Mouse (Mus musculus) megakaryocyte, adult 5-6 weeks (primary cell): ENCODE data around the gene AA467197. TPM values are rescaled to one million over a fixed set of nuclear protein-coding genes. Genes with fewer than 3 reads are reported as not detected.

Experiments
- ATAC-seq: 2 replicates; pipeline ENCODE4 v1.8.0; 2016; ENCODE audit warnings: mild to moderate bottlenecking, inconsistent platforms; ENCODE audit not compliant: poor library complexity, severe bottlenecking
- total RNA-seq, 2 experiments: library from RNA; stranded (forward) in 1 of 2; stranded (reverse) in 1 of 2; fragments of 153-499, 151-499 nt in 1 of 2; fragments of 221-1000, 200-1000 nt in 1 of 2; gene quantifications; 2 replicates each; pipeline versions ENCODE4 v1.2.3 to v1.2.4; 2015 to 2017

Gene AA467197
- total RNA-seq, 2 experiments from 2014 or later: 50.1 to 103 TPM

DNA sequence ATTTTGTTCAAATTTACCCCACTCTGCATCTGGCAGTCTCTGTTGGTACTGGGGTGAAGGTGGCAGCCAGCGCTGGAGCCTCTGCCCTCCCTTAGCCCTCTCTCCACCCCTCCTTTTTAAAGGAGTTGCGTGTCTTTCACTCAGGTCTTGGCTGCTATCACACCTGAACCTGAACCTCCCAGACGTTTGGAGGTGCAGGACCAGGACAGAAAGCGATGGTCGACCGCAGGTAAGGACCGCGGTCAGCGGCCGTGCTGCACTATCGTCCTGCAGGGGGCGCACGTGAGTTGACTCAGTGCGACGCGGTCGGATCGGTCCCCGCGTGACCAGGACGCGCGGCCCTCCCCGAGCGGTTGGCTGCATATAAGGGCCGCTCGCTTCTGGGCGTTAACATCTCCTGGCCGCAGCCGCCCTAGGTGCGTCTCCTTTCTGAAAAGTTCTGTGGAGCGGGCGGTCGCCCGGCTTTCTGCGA, 776 bp downstream of the AA467197 start:
- peak; percentile 100 for ATAC-seq

DNA sequence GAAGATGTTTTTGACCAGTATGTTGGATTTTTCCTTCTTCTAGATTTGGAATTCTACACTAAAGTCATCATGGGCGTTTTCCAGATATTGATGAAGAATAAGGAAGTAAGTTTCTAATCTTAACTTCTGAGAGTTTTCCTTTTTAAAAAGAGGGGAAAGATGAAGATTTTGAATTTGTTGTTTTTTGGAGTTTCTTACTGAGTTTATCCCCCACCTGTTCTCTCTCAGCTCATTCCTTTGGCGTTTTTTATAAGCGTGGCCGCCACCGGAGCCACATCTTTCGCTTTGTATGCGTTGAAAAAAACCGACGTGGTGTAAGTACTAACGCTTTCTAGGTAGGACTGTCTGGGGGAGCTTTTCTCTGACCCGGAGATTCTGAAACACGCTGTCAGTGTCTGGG, 1.2 kb downstream of the AA467197 start:
- peak; percentile 11; the same call in 1 of the 2 replicates for ATAC-seq

- no peak for ATAC-seq
Observed at GRCm38 (mm10) chr2:122638673-122639072, 1.9 kb downstream of the AA467197 start.

DNA sequence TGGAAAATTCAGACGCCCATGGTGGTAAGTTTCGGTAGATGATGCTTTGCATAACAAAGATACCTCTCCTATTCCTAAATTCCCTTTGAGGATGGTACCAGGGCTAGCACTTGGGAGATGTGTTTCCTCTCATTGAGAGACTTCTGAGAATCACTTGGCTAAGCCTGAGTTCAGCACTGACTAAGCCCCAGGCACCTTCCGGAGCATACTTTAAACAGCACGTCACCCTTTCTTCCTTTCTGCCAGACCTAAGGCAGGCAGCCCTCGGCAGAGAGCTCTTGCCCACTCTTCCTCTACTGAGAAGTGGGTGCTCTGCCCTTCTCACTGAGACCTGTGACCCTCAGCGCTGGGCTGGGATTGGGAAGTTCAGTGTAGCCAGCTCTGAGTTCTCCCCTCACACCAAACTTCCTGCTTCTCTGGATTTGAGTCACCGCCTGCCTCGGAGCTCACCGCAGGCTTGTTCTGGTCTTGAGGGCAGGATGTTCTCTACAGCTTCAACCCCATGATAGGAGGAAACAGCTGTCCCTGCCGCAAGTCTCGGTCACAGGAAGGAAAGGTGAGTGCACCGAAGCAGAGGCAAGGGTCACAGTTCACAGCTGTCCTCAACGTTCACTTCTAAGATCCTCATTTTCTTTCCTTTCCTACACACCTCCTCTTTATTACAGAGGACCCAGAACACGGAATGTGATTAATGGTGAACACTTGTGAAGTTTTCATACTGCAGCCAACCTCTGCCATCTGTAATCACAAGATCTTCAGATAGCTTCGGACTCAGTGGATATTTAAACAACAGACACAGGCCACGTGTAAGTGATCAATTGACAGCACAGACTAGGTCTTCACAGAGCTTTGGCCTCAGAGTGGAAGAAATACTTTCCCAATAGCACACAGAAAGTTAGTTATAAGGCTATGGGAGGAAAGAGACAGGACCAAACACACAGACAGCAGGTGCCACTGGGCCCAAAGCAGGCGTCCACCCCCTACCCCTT, 15.6 kb downstream of the AA467197 start:
- ATAC-seq: peak; percentile 91

DNA sequence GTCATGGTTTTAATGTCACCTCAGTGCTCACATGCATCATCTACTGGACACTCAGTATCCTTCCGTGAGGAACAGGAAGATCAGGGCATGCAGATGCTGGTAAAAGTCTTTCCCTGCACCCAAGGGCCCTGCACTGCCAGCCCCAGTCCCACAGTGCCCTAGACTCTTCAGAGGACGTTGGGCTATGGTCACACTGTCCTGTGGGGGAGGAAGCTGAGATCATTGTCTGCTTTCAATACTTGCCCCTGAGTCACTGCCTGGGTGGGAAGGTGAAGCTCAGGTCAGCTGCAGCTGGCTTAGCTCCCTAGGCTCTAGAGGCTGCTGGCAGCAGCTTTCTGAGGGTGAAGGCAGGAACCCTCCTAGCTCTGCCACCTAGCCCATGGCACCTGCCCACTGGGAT, 19.3 kb downstream of the AA467197 start:
- no peak for ATAC-seq

DNA sequence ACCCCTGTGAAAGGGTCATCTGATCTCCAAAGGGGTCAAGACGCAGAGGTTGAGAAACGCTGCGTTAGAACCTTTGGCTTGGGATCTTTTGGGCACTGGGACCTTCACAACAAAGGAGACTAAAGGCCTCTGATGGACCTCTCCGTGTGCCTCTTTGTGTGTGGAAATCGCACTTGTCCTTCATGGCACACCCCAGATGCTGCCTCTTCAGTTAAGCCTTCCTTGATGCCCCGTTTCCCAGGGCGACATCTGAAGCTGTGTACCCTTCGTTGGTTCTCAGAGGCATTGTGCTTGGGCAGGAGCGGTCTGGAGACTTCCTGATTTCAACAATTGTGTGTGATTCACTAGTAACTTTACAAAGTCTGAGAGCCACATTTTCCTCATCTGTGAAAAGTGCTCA, 20.0 kb downstream of the AA467197 start:
- ATAC-seq: no peak

GRCm38 (mm10) chr2:122657707-122658524, 21.1 kb downstream of the AA467197 start:
- ATAC-seq: peak; percentile 26; the same call in 1 of the 2 replicates

GRCm38 (mm10) chr2:122659825-122660224, 23.0 kb downstream of the AA467197 start:
- no peak for ATAC-seq

DNA sequence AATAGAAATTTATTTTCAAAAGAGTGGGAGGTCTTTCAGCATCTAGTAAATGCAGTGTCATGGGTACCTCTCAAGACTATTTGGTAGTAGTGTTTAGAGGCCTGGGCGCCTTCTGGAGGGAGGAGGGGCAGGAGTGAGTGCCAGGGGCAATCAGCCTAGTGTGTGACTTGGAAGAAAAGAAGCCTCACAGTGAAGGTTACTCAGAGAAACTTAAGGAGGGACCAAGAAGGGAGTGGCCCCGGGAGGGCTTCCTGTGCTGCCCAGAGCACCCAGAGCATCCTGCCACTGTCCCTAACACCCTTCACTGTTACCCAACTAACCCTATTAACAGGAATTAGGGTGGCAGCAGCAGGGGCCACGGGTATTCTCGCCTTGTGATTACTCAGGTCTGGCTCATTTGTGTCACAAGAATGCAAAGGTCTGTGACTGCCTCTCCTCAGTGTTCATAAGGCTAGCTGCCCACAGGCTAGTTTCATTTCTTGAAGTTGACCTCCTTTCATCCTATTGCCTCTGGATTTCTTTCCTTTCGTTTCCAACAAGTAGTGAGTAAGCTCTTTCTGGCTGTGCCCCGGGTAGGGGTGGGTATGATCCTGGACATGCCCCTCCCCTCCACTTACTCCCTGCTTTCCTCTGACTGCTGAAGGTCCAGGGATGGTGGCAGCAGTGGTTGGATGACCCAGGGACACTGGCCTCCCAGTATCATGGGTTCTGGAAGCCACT, 28.6 kb downstream of the AA467197 start:
- peak; percentile 22 for ATAC-seq

DNA sequence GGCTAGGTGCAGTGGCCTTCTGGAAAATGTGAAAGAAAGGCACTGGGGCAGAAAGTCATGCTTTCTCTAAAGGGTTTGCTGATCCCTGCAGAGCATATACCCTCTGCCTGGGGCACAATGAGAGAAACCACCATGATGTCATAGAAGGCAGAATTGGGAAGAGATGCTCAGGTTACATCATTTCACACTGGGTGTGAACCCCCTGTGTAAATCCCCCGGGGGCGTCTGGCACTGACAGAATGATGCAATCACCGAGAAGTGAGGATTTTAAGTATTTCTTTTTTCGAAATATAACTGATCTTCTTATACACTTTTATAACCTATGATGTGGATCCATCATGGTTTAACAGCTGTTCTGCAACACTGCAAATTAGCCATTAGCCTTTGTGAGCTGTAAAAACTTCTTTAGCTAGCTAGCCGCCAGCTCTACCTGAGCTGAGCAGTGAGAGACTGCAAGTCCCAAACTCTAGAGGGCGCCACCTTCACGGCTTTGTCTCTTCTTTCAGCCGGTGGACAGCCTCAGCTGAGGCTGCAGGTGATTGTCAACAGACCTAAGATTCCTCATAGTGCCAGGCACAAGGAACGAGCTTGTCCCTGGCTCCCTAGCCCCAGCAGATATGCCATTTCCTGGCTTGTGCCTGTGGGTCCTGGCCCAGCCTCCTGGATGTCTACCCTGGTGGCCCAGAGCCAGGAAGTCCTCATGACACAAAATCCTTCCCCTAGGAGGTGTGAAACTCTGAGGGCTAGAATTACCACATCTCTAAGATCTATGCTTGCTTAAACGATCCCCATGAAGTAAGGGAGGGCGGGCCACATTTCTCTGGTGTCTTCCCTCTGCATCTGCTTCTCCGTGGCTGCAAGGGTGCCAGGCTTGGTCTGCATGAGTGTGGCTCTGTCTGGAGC, 29.4 kb downstream of the AA467197 start:
- peak; percentile 79 for ATAC-seq

GRCm38 (mm10) chr2:122667856-122668255, 31.1 kb downstream of the AA467197 start:
- peak; percentile 29; the same call in 1 of the 2 replicates for ATAC-seq

- no peak for ATAC-seq
Observed at GRCm38 (mm10) chr2:122671714-122672113, 34.9 kb downstream of the AA467197 start.

DNA sequence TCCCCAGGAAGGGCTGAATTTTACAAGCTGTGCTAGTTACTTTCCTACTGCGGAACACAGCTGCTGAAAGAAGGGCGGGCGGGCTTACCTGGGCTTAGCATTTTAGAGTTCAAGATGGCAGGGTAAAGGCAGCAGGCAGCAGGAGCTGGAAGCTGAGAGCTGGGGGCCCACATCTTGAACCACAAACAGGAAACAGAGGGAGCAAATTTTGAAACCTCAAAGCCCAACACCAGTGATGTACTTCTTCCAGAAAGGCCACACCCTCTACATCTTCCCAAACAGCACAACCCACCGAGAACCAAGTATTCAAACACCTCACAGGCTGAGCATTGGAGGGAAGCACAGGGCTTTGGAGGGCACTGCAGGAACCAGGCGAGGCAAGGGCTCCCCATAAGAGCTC, 36.1 kb downstream of the AA467197 start:
- peak; percentile 73 for ATAC-seq

DNA sequence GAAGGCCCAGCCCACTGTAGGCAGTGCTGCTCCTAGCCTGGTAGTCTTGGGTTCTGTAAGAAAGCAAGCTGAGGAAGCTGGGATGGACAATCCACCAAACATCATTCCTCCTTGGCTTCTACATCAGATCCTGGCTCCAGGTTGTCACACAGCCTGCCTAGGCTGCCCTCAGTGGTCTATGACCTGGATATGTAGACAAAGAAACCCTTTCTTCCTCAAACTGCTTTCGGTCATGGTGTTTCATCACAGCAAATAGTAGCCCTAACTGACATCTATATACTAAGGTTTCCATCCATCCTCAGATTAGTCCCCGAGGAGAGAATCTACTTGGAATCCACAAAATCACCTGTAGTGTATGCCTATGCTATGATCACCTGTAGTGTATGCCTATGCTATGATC, 38.3 kb downstream of the AA467197 start:
- ATAC-seq: peak; percentile 65

GRCm38 (mm10) chr2:122681379-122682137, 44.8 kb downstream of the AA467197 start:
- peak; percentile 43; the same call in 1 of the 2 replicates for ATAC-seq

DNA sequence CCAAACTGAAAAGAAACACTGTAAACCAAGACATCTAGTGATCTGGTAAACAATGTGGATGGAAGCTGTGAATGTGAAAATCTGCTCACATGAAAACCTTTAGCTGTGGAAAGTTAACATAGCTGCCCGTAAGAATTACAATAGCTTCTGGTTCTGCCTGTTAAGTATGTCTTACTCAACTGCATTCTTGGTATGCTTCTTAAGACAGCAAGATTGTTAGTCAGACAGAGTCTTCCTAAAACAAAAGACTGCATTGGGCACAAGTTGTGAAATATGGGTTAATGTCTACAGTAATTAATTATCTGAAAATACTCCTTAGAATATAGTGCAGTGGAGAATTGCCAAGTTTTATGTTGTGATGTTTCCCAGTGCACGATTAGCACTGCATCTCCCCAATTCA, 45.7 kb downstream of the AA467197 start:
- ATAC-seq: no peak

DNA sequence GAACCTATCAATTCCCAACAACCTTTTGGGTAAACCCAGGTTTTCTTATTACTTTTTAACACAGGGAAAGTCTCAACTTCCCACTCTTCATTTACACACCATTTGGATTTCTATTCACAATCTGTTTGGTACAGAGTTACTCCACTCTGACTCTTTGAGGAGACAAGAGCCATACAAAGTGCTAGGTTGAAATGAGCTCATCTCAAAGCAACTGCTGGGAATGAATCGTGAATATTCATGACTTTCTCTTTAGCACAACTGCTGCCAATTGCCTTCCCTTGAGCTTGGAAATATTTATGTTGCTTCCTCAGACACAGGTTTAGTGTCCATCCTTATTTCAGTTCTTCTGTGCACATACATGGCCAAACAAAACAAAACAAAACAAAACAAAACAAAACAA, 46.9 kb downstream of the AA467197 start:
- ATAC-seq: no peak

DNA sequence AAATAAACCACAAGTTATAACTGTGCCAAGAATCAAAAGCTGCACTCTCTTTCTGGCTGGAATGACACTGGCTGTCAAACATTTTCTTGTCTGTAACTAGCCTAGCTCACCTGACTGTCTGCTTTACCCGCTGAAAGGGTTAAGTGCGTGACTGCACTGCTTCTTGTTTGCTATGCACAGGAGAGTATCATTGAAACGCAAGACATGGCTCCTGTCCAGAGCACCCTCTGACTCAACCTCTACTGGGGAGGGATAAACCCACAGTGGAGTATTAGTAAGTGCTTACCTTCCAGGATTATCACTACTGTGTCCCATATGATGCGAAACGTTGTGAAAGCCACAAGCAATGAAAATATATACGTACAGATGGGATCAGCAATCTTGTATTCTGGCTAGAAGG, 49.9 kb downstream of the AA467197 start:
- no peak for ATAC-seq
